Mouse (Mus musculus): ENCODE data around the gene Nelfb. TPM values are rescaled to one million over a fixed set of nuclear protein-coding genes. Genes with fewer than 3 reads are reported as not detected.

Nelfb gene
- polyA plus RNA-seq, 1 experiment from 2014 or later = 102 TPM

DNA sequence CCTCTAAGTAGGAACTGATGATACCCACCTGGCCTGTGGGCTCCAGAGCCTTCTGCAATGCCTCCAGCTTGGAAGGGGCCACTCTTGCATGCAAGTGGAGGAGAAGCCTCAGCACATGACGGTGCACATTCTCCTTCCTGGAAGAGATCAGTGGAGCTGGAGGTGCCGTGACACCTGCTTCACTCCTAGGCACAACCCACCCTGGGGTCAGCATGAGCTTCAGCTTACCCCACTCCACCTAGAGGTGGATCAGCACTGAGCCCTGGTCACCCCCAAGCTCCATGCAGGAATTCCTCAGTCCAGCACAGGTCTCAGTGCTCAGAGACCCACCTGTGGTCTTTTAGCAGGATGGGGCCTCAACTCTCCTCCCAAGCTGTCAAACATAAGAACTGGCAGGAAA lies 10.7 kb downstream of the Nelfb start:
- Histone ChIP-seq H3K27ac (ENCODE audit: low read length) (no peak overlapping the region), H3K4me2 (replicated peaks; ENCODE audit: low read depth, low read length) (no peak overlapping the region), H3K4me3 (ENCODE audit: low read depth, low read length) (no peak overlapping the region), H3K4me1 (ENCODE audit: control insufficient read depth, insufficient read depth, low read length) (0 out of 2 replicates have a peak, but pooled peaks cover 4% of the 10 kb centered on the region), H3K36me3 (ENCODE audit: control insufficient read depth, insufficient read depth, low read length) (peaks cover 61% of the 10 kb centered on the region), H3K27me3 (ENCODE audit: control insufficient read depth, insufficient read depth, low read length) (0 out of 2 replicates have a peak, but pooled peaks cover 2% of the 10 kb centered on the region), H3K9me3 (ENCODE audit: control insufficient read depth, low read depth, low read length) (no peaks in the 10 kb centered on the region), H3K9ac (replicated peaks; ENCODE audit: low read depth, low read length) (no peak overlapping the region)
- WGBS = 98% methylated on average over 2 of the region's 2 CpGs
- no peak for ATAC-seq (ENCODE audit: insufficient number of reproducible peaks, insufficient read depth, low FRiP score, low read depth)

DNA sequence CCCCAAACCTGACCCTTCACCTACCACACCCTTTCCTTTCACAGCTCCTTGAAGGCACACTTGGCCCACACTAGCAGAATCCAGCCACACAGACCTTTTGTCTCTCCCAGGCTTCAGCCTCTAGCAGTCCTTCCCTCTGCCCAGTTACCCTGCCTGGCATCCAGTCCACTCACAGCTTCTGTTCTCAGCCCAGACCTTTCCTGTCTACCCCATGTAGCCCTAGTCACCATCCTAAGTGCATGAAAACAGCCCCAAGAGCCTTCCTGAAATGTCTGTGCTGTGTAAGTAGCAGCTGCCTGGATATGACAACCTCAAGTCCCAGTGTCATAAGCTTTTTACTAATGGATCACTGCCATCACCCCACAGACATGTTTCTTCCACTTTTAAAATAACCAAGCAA lies 13.3 kb downstream of the Nelfb start:
- Histone ChIP-seq H3K27ac (ENCODE audit: low read length) (no peak overlapping the region), H3K4me2 (replicated peaks; ENCODE audit: low read depth, low read length) (no peak overlapping the region), H3K4me1 (ENCODE audit: control insufficient read depth, insufficient read depth, low read length) (peaks cover 14% of the 10 kb centered on the region; the same call in 1 of the 2 replicates), H3K4me3 (ENCODE audit: low read depth, low read length) (no peak overlapping the region), H3K27me3 (ENCODE audit: control insufficient read depth, insufficient read depth, low read length) (0 out of 2 replicates have a peak, but pooled peaks cover 8% of the 10 kb centered on the region), H3K9me3 (ENCODE audit: control insufficient read depth, low read depth, low read length) (no peaks in the 10 kb centered on the region), H3K36me3 (ENCODE audit: control insufficient read depth, insufficient read depth, low read length) (peaks cover 35% of the 10 kb centered on the region), H3K9ac (replicated peaks; ENCODE audit: low read depth, low read length) (no peak overlapping the region)
- ATAC-seq (ENCODE audit: insufficient number of reproducible peaks, insufficient read depth, low FRiP score, low read depth) = no peak

DNA sequence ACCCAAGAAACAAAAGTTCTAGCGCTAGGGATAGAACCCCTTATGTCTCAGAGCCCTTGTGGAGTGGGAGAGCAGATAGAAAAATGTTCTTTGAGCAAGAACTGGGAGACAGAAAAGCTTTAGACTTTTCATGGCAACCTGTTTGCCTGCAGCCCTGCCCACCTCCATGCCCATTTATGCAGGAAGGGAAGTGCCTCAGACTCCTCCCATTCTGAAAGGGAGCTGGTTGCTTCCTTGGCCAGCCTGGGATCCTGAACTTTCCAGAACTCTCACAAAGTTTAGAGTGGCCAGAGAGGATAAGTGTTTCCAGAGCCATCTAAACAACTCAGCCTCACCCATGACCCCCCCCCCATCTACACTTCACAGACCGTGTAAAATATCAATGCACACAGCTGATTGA lies 14.1 kb downstream of the Nelfb start:
- no peak overlapping the region for H3K4me3 ChIP-seq (ENCODE audit: low read depth, low read length)
- 23% methylated on average over 2 of the region's 2 CpGs for WGBS
- no peaks in the 10 kb centered on the region for H3K9me3 ChIP-seq (ENCODE audit: control insufficient read depth, low read depth, low read length)
- peak overlapping the region; percentile 81; the same call in 1 of the 2 replicates for H3K27ac ChIP-seq (ENCODE audit: low read length)
- H3K36me3 ChIP-seq (ENCODE audit: control insufficient read depth, insufficient read depth, low read length) = peaks cover 27% of the 10 kb centered on the region
- H3K27me3 ChIP-seq (ENCODE audit: control insufficient read depth, insufficient read depth, low read length) = 0 out of 2 replicates have a peak, but pooled peaks cover 8% of the 10 kb centered on the region
- no peak for ATAC-seq (ENCODE audit: insufficient number of reproducible peaks, insufficient read depth, low FRiP score, low read depth)
- H3K9ac ChIP-seq (replicated peaks; ENCODE audit: low read depth, low read length) = no peak overlapping the region
- 0 out of 2 replicates have a peak overlapping the region, but pooled peaks have one; percentile 36 for H3K4me2 ChIP-seq (replicated peaks; ENCODE audit: low read depth, low read length)
- peaks cover 14% of the 10 kb centered on the region; the same call in 1 of the 2 replicates for H3K4me1 ChIP-seq (ENCODE audit: control insufficient read depth, insufficient read depth, low read length)

DNA sequence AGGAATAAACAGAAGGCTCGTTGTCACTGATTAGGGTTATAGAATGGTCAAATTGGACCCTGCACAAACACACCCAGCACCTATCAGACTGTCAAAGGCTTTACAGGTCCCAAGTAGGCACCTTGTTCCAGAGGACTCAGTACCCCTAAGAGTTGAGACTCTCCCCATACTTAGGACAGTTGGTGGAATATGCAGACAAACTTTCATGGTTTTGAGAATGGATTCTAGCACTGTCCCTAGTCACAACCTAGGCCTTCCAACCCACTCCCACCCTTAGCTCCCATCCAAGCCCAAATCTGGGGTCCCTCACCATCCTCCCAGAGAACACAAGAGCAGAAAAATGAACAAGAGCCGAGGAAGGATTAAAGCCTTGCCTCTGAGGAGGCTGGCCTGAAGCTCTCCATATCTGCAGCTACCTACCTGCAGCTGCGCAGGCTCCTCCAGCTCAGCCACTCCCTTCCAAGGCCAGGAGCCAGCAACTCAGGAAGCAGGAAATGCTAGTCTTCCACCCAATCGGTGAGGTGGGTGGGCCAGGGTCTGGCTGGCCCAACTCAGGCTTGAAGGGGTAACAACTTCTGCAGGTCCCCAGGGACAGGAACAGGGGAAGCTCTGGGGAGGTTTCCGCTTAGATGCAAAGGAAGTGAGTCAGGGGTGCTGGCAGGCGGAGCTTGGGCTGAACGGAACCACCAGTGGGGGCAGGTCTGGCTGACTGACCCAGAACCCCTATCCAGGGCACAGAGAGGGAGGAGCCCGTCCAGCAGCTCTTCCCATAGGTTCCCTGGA lies 14.9 kb downstream of the Nelfb start, which contains the start of gene Tor4a:
Gene Tor4a, minus strand, starts transcription at position 715 of the 783 bp plus-strand sequence.
- peak within 1 kb of the TSS; percentile 36 for H3K4me2 ChIP-seq (replicated peaks; ENCODE audit: low read depth, low read length)
- peaks cover 14% of the 10 kb centered on the region; the same call in 1 of the 2 replicates for H3K4me1 ChIP-seq (ENCODE audit: control insufficient read depth, insufficient read depth, low read length)
- H3K27me3 ChIP-seq (ENCODE audit: control insufficient read depth, insufficient read depth, low read length) = 0 out of 2 replicates have a peak, but pooled peaks cover 8% of the 10 kb centered on the region
- H3K36me3 ChIP-seq (ENCODE audit: control insufficient read depth, insufficient read depth, low read length) = peaks cover 24% of the 10 kb centered on the region
- WGBS = 9% methylated on average over 8 of the region's 8 CpGs
- H3K9ac ChIP-seq (replicated peaks; ENCODE audit: low read depth, low read length) = no peak within 1 kb of the TSS; the same call in 1 of the 2 replicates
- no peaks in the 10 kb centered on the region for H3K9me3 ChIP-seq (ENCODE audit: control insufficient read depth, low read depth, low read length)
- peak within 1 kb of the TSS; percentile 27 for H3K4me3 ChIP-seq (ENCODE audit: low read depth, low read length)
- H3K27ac ChIP-seq (ENCODE audit: low read length) = peak within 1 kb of the TSS; percentile 81; the same call in 1 of the 2 replicates
- ATAC-seq (ENCODE audit: insufficient number of reproducible peaks, insufficient read depth, low FRiP score, low read depth) = peak; percentile 82

DNA sequence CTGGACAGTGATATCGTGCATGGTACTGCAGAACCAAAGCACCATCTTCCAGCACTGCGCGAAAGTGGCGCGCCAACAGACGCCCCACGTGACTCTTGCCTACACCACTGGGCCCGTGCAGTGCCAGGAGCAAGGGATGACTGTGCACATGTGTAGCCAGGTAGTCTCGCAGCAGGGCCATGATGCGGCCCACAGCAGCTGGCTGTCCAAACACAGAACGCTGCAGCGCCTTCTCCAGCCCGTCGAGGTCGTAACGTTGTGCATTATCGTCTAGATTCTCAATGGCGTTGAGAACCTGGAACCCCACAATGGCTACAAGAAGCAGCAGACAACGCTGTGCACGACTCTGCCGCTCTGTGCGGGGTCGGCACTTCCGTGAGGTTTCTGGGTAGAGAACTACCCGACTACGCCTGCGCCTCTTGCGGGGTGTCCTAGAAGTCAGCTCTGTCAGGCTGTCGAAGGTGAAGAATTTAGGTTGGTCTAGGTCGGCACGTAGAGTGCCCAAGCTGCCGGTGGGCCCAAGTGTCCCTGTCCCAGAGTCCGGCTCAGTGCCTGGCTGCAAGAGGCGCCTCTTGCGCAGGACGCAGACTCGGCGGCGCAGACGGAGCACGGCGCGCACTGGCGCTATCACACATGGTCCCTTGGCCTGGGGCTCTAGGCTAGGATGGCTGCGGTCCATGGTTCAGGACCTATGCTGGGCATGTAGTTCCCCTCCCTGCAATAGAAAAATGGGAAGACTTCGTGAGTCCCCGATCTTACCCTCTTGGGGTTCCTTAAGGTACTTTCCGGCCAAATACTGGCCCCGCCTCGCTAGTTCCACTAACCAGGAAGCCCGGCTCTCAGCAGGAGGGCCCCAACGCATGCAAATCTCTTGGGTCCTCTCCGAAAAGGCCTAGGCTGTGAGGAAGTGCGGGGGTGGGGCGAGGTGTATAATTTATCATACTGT lies 15.8 kb downstream of the Nelfb start:
- H3K36me3 ChIP-seq (ENCODE audit: control insufficient read depth, insufficient read depth, low read length) = peaks cover 15% of the 10 kb centered on the region
- H3K27me3 ChIP-seq (ENCODE audit: control insufficient read depth, insufficient read depth, low read length) = 0 out of 2 replicates have a peak, but pooled peaks cover 8% of the 10 kb centered on the region
- H3K4me1 ChIP-seq (ENCODE audit: control insufficient read depth, insufficient read depth, low read length) = peaks cover 14% of the 10 kb centered on the region; the same call in 1 of the 2 replicates
- WGBS = 17% methylated on average over 55 of the region's 55 CpGs
- peak; percentile 12; the same call in 1 of the 2 replicates for ATAC-seq (ENCODE audit: insufficient number of reproducible peaks, insufficient read depth, low FRiP score, low read depth)
- H3K4me3 ChIP-seq (ENCODE audit: low read depth, low read length) = peak overlapping the region; percentile 27
- no peaks in the 10 kb centered on the region for H3K9me3 ChIP-seq (ENCODE audit: control insufficient read depth, low read depth, low read length)
- peak overlapping the region; percentile 36 for H3K4me2 ChIP-seq (replicated peaks; ENCODE audit: low read depth, low read length)
- no peak overlapping the region; the same call in 1 of the 2 replicates for H3K9ac ChIP-seq (replicated peaks; ENCODE audit: low read depth, low read length)
- peak overlapping the region; percentile 81; the same call in 1 of the 2 replicates for H3K27ac ChIP-seq (ENCODE audit: low read length)

DNA sequence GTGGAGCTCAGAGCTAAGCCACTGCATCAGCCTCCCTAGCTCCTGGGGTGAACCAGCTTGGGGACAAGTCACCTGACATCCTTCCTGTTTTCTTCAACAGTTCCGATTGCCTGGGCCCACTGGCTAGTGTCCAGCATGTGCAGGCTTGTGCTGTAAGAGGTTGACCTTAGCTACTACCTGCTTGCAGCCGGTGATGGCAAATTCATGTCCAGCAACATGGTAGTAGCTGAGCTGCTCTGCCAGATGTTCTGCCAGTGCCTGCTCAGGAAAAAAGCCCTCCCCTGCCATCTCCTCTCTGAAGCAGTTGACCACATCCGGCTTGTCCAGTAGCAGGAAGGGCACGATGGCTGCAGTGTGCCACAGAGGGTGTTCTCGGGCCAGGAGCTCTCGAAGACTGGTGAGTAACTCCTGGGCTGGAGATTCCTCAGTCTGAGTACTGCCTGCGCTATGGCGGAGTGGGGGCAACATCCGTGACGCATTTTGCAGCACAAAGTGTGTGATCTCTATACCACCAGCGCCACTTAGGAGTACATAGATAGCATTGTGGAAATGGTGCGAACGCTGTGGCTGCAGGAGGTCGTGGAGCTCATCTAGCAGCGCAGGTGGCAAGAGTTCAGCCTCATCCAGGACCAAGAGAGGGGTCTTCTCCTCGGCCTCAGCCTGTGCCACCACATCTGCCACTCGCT lies 16.7 kb downstream of the Nelfb start:
- no peak overlapping the region; the same call in 1 of the 2 replicates for H3K27ac ChIP-seq (ENCODE audit: low read length)
- H3K36me3 ChIP-seq (ENCODE audit: control insufficient read depth, insufficient read depth, low read length) = peaks cover 7% of the 10 kb centered on the region
- no peak overlapping the region for H3K4me3 ChIP-seq (ENCODE audit: low read depth, low read length)
- H3K9me3 ChIP-seq (ENCODE audit: control insufficient read depth, low read depth, low read length) = no peaks in the 10 kb centered on the region
- H3K4me1 ChIP-seq (ENCODE audit: control insufficient read depth, insufficient read depth, low read length) = peaks cover 14% of the 10 kb centered on the region; the same call in 1 of the 2 replicates
- 84% methylated on average over 17 of the region's 17 CpGs for WGBS
- H3K9ac ChIP-seq (replicated peaks; ENCODE audit: low read depth, low read length) = no peak overlapping the region; the same call in 1 of the 2 replicates
- H3K27me3 ChIP-seq (ENCODE audit: control insufficient read depth, insufficient read depth, low read length) = 0 out of 2 replicates have a peak, but pooled peaks cover 8% of the 10 kb centered on the region
- H3K4me2 ChIP-seq (replicated peaks; ENCODE audit: low read depth, low read length) = peak overlapping the region; percentile 36; the same call in 1 of the 2 replicates
- no peak for ATAC-seq (ENCODE audit: insufficient number of reproducible peaks, insufficient read depth, low FRiP score, low read depth)

DNA sequence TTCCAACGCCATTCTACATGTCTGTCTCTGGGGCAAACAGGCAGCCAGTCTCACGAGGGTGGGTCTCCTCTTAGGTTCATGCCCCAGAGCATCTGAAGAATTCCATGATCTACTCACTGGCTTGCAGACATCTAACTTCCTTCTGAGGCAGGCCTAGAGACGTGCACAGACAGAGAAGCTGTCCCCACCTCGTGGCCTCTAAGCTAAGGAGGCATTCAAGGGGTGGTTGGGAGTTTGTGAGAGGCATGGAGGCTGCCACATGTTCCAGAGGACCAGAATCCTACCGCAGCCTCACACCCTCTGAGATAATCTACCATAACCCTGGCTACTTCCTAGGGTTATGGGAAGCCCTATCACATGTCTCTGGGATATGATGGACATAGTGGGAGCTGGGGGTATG lies 17.3 kb downstream of the Nelfb start:
- H3K36me3 ChIP-seq (ENCODE audit: control insufficient read depth, insufficient read depth, low read length) = peaks cover under 1% of the 10 kb centered on the region; the same call in 1 of the 2 replicates
- H3K4me1 ChIP-seq (ENCODE audit: control insufficient read depth, insufficient read depth, low read length) = peaks cover 14% of the 10 kb centered on the region; the same call in 1 of the 2 replicates
- no peak for ATAC-seq (ENCODE audit: insufficient number of reproducible peaks, insufficient read depth, low FRiP score, low read depth)
- no peaks in the 10 kb centered on the region for H3K9me3 ChIP-seq (ENCODE audit: control insufficient read depth, low read depth, low read length)
- no peak overlapping the region for H3K9ac ChIP-seq (replicated peaks; ENCODE audit: low read depth, low read length)
- WGBS = 79% methylated on average over 5 of the region's 5 CpGs
- H3K27ac ChIP-seq (ENCODE audit: low read length) = no peak overlapping the region
- 0 out of 2 replicates have a peak, but pooled peaks cover 8% of the 10 kb centered on the region for H3K27me3 ChIP-seq (ENCODE audit: control insufficient read depth, insufficient read depth, low read length)
- H3K4me2 ChIP-seq (replicated peaks; ENCODE audit: low read depth, low read length) = no peak overlapping the region
- H3K4me3 ChIP-seq (ENCODE audit: low read depth, low read length) = no peak overlapping the region

Measured in stomach, embryonic 14.5 days (tissue).